Mouse (Mus musculus) MEL (cell line): ENCODE measurements around the gene Rps10.

ENCODE experiments used
- CTCF ChIP-seq, 3 experiments: IDR thresholded peaks in 2 of 3; conservative IDR thresholded peaks in 1 of 3; 2 replicates each; pipeline ENCODE4 v1.5.1; 2011 to 2012; ENCODE audit warnings: low read length in 3 of 3, low read depth in 2 of 3, mild to moderate bottlenecking in 2 of 3, improper control_type of control experiment in 1 of 3, inconsistent platforms in 1 of 3, mixed read lengths in 1 of 3, moderate library complexity in 1 of 3; ENCODE audit not compliant: control insufficient read depth in 1 of 3, insufficient read depth in 1 of 3, poor library complexity in 1 of 3, severe bottlenecking in 1 of 3
- HCFC1 ChIP-seq: IDR thresholded peaks from 2 replicates; pipeline ENCODE4 v1.6.1; 2012; ENCODE audit warnings: low read depth, mild to moderate bottlenecking, inconsistent platforms, low read length, improper control_type of control experiment, moderate library complexity
- POLR2A ChIP-seq, 2 experiments: IDR thresholded peaks; 2 replicates each; pipeline ENCODE4 v1.6.1; 2011 to 2012; ENCODE audit warnings: low read length in 2 of 2, mild to moderate bottlenecking in 2 of 2, control low read depth in 1 of 2, improper control_type of control experiment in 1 of 2, low read depth in 1 of 2, moderate library complexity in 1 of 2; ENCODE audit not compliant: control insufficient read depth in 1 of 2, insufficient read depth in 1 of 2, poor library complexity in 1 of 2
- POLR2AphosphoS2 ChIP-seq: IDR thresholded peaks from 2 replicates; pipeline ENCODE4 v1.6.1; 2011; ENCODE audit warnings: low read length, improper control_type of control experiment
- SIN3A ChIP-seq: IDR thresholded peaks from 2 replicates; pipeline ENCODE4 v1.6.1; 2012; ENCODE audit warnings: low read length, improper control_type of control experiment, inconsistent platforms

DNA sequence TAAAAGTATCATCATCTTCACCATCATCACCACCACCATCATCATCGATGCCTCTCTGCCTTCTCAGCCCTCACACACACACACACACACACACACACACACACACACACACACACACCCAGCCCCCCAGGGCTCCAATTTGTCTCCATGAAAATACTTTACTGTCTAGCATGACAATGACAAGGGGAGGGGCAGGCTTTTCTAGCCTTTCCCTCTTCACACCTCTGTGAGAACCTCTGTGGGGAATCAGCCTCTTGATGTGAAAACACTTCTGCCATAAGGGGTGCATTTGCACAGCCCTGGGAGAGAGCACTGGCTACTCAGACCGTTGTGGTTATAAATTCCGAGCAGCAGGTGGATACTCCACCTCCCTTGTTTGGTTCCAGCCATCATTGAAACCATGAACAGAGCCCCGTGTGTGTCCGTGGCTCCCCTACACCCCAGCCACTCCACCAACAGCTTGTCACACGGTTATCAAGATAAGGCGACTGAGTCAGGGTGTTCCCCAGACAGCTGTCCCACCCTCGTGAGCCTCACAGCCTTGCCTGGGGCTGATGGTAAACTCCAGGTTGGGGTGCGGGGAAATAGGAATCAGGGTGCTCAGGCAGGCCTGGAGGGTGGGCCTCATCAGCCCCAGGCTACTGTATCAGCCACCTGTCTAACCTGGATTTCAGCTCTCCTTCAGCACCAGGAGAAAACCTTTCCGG, 16.9 kb upstream of the Rps10 start:
- TF ChIP-seq POLR2A (IDR thresholded peaks at IDR 0.05; ENCODE audit: control insufficient read depth in 1 of 2, insufficient read depth in 1 of 2, low read depth in 1 of 2, low read length in 2 of 2, poor library complexity in 1 of 2) (no peak), CTCF (IDR thresholded peaks at IDR 0.05 in 2 of 3, conservative IDR thresholded peaks at IDR 0.05 in 1 of 3; ENCODE audit: control insufficient read depth in 1 of 3, insufficient read depth in 1 of 3, low read depth in 2 of 3, low read length in 3 of 3, poor library complexity in 1 of 3, severe bottlenecking in 1 of 3) (no peak), POLR2AphosphoS2 (no peak), SIN3A (0 out of 2 replicates have a peak, but pooled peaks have one; percentile 15), HCFC1 (no peak)
